ENCODE assay signal across 8 mouse cellular contexts in genomic region chr17:27056812-27057516, GRCm38 (mm10). TPM values are rescaled to one million over a fixed set of nuclear protein-coding genes. Genes with fewer than 3 reads are reported as not detected.
DNase-seq lines count a peak whose midpoint lies in the region; ATAC-seq and TF ChIP-seq lines count a peak whose summit lies in the region.

TSS of gene Itpr3 (plus strand) at chr17:27057304.

- no peak for TF ChIP-seq RAD21 in MEL (IDR thresholded peaks at IDR 0.05; ENCODE audit: low read depth, low read length)

- H3K9ac ChIP-seq in MEL (ENCODE audit: control insufficient read depth, low read depth, low read length, poor library complexity, severe bottlenecking), result peak within 1 kb of the TSS; percentile 76
- peak within 1 kb of the TSS; percentile 55 for H3K9ac ChIP-seq in hindbrain, embryonic 14.5 days
- H3K9ac ChIP-seq in liver, embryonic 11.5 days (ENCODE audit: low read depth, low read length), result peak within 1 kb of the TSS; percentile 58

- WGBS in hindbrain, embryonic 14.5 days, result under 1% methylated on average over 56 of the region's 66 CpGs
- under 1% methylated on average over 57 of the region's 66 CpGs for WGBS in liver, embryonic 11.5 days

- H3K4me2 ChIP-seq in hindbrain, embryonic 14.5 days (replicated peaks), result peak within 1 kb of the TSS; percentile 81
- H3K4me2 ChIP-seq in liver, embryonic 11.5 days, result peak within 1 kb of the TSS; percentile 97

- H3K27ac ChIP-seq in MEL (ENCODE audit: control insufficient read depth, low read depth, low read length), result peak within 1 kb of the TSS; percentile 72
- peak within 1 kb of the TSS; percentile 53; the same call in 1 of the 2 replicates for H3K27ac ChIP-seq in hindbrain, embryonic 14.5 days
- peak within 1 kb of the TSS; percentile 62 for H3K27ac ChIP-seq in liver, embryonic 11.5 days (ENCODE audit: low read depth, low read length)

- DNase-seq in MEL (ENCODE audit: low read depth, low spot score), result peak; percentile 91
- DNase-seq in cerebellum, adult 11 months, result peak; percentile 68
- DNase-seq in forelimb bud, embryonic 11.5 days (ENCODE audit: low read depth, low spot score), result peak; percentile 54
- DNase-seq in hindbrain, embryonic 14.5 days (ENCODE audit: low spot score), result no peak
- DNase-seq in liver, embryonic 11.5 days (ENCODE audit: low spot score), result peak; percentile 73
- DNase-seq in naive thymus-derived CD4-positive, alpha-beta T cell, adult 2 months (ENCODE audit: low read depth), result peak; percentile 86
- peak; percentile 86 to 87 for DNase-seq in thymus, adult 18-20 months
- no peak for DNase-seq in left cerebral cortex, adult 11 months (ENCODE audit: low spot score)

- H3K79me2 ChIP-seq in MEL (ENCODE audit: control insufficient read depth, insufficient read depth, low read length, poor library complexity), result peaks cover 5% of the 10 kb centered on the region

- H3K9me3 ChIP-seq in MEL (replicated peaks; ENCODE audit: insufficient read depth, low read length), result no peaks in the 10 kb centered on the region
- no peaks in the 10 kb centered on the region for H3K9me3 ChIP-seq in hindbrain, embryonic 14.5 days (ENCODE audit: control insufficient read depth, low read length)
- no peaks in the 10 kb centered on the region; the same call in 1 of the 2 replicates for H3K9me3 ChIP-seq in liver, embryonic 11.5 days (ENCODE audit: control insufficient read depth, low read length)

- peak; percentile 58 to 59; a peak in 3 of 4 replicates for TF ChIP-seq POLR2A in MEL (IDR thresholded peaks at IDR 0.05; ENCODE audit: control insufficient read depth in 1 of 2, insufficient read depth in 1 of 2, low read depth in 1 of 2, low read length in 2 of 2, poor library complexity in 1 of 2)

- H3K27me3 ChIP-seq in MEL (ENCODE audit: control insufficient read depth in 1 of 2, insufficient read depth in 2 of 2, low read length in 2 of 2), result no peaks in the 10 kb centered on the region
- peaks cover 51% of the 10 kb centered on the region for H3K27me3 ChIP-seq in hindbrain, embryonic 14.5 days (ENCODE audit: control insufficient read depth, insufficient read depth, low read length)
- peaks cover 32% of the 10 kb centered on the region for H3K27me3 ChIP-seq in liver, embryonic 11.5 days (replicated peaks; ENCODE audit: control insufficient read depth, insufficient read depth, low read length)

- no peak for TF ChIP-seq EP300 in MEL (IDR thresholded peaks at IDR 0.05; ENCODE audit: low read depth in 1 of 2, low read length in 2 of 2)

- H3K4me3 ChIP-seq in MEL (ENCODE audit: control insufficient read depth in 1 of 2, insufficient read depth in 1 of 2, low read depth in 2 of 2, low read length in 2 of 2), result peak within 1 kb of the TSS; percentile 56 to 96
- H3K4me3 ChIP-seq in hindbrain, embryonic 14.5 days (replicated peaks; ENCODE audit: low read length), result peak within 1 kb of the TSS; percentile 46
- H3K4me3 ChIP-seq in liver, embryonic 11.5 days (ENCODE audit: low read depth, low read length), result peak within 1 kb of the TSS; percentile 63

- ATAC-seq in hindbrain, embryonic 14.5 days (ENCODE audit: low FRiP score), result no peak
- ATAC-seq in liver, embryonic 11.5 days (replicated peaks; ENCODE audit: low FRiP score), result peak; percentile 58; the same call in 1 of the 2 replicates

- peaks cover 4 to 12% of the 10 kb centered on the region in 2 experiments; a peak in 3 of 4 replicates for H3K4me1 ChIP-seq in MEL (ENCODE audit: control insufficient read depth in 1 of 2, insufficient read depth in 2 of 2, low read length in 2 of 2)
- peaks cover 15% of the 10 kb centered on the region for H3K4me1 ChIP-seq in hindbrain, embryonic 14.5 days (replicated peaks; ENCODE audit: control insufficient read depth, insufficient read depth, low read length)
- H3K4me1 ChIP-seq in liver, embryonic 11.5 days (replicated peaks; ENCODE audit: control insufficient read depth, insufficient read depth, low read length), result peaks cover 8% of the 10 kb centered on the region

- TF ChIP-seq CTCF in MEL (IDR thresholded peaks at IDR 0.05 in 2 of 3, conservative IDR thresholded peaks at IDR 0.05 in 1 of 3; ENCODE audit: control insufficient read depth in 1 of 3, insufficient read depth in 1 of 3, low read depth in 2 of 3, low read length in 3 of 3, poor library complexity in 1 of 3, severe bottlenecking in 1 of 3), result no peak

- H3K36me3 ChIP-seq in MEL (ENCODE audit: control insufficient read depth in 1 of 2, insufficient read depth in 2 of 2, low read length in 2 of 2), result peaks cover 0 to 8% of the 10 kb centered on the region in 2 experiments; a peak in 2 of 4 replicates
- H3K36me3 ChIP-seq in hindbrain, embryonic 14.5 days (replicated peaks; ENCODE audit: control insufficient read depth, insufficient read depth), result no peaks in the 10 kb centered on the region
- H3K36me3 ChIP-seq in liver, embryonic 11.5 days (ENCODE audit: control insufficient read depth, insufficient read depth, low read length), result no peaks in the 10 kb centered on the region

TF ChIP-seq in MEL, 35 proteins besides CTCF, POLR2A, EP300 and RAD21:
- TF ChIP-seq UBTF (IDR thresholded peaks at IDR 0.05; ENCODE audit: borderline replicate concordance, insufficient read depth, low read depth, low read length), result 0 out of 2 replicates have a peak, but pooled peaks have one; percentile 53
- peak; percentile 41; the same call in 1 of the 2 replicates for TF ChIP-seq TCF12 (IDR thresholded peaks at IDR 0.05; ENCODE audit: low read depth, low read length)
- TF ChIP-seq MAZ (IDR thresholded peaks at IDR 0.05; ENCODE audit: low read depth, low read length), result peak; percentile 21; the same call in 1 of the 2 replicates
- no peak; the same call in 1 of the 2 replicates for TF ChIP-seq POLR2AphosphoS2 (IDR thresholded peaks at IDR 0.05; ENCODE audit: low read length)
- TF ChIP-seq MYC (IDR thresholded peaks at IDR 0.05; ENCODE audit: low read depth, low read length), result 0 out of 2 replicates have a peak, but pooled peaks have one; percentile 39
- TF ChIP-seq NELFE (IDR thresholded peaks at IDR 0.05; ENCODE audit: low read depth, low read length), result peak; percentile 57
- no peak for TF ChIP-seq TBP (IDR thresholded peaks at IDR 0.05; ENCODE audit: low read depth, low read length)
- peak; percentile 62 for TF ChIP-seq USF1 (IDR thresholded peaks at IDR 0.05; ENCODE audit: low read depth, low read length)
- TF ChIP-seq ELF1 (IDR thresholded peaks at IDR 0.05; ENCODE audit: low read depth, low read length), result peak; percentile 75
- TF ChIP-seq MXI1 (IDR thresholded peaks at IDR 0.05; ENCODE audit: low read depth, low read length), result peak; percentile 92

RNA-seq across cellular contexts. Expression of gene Itpr3, which starts in this region (rescaled TPM):
- total RNA-seq in MEL (2012; rRNA removed), result 7.3 and 9.7 TPM in 2 replicates
- 10 to 100 TPM in 1 of 2 experiments, not detected in 1; 11.4 TPM for polyA plus RNA-seq in MEL (2012; ENCODE audit: insufficient read depth in 1 of 2, insufficient read length in 2 of 2, low read depth in 1 of 2, low replicate concordance in 2 of 2, missing spikeins in 1 of 2)
- polyA plus RNA-seq in hindbrain, embryonic 14.5 days (2014; fragmentation: Nextera tagmentation; extraction: Ambion mirVana), result 1.2 and 1.8 TPM in 2 replicates
- 1.8 and 2.0 TPM in 2 replicates for polyA plus RNA-seq in liver, embryonic 11.5 days (2014; fragmentation: Nextera tagmentation; extraction: Ambion mirVana)

Comparison
In these comparisons a context has a peak if more than half of its experiments do, and no peak if none do; other contexts are left out.
1. DNase-seq: peak in MEL (single experiment), cerebellum, adult 11 months (single experiment), forelimb bud, embryonic 11.5 days (single experiment), liver, embryonic 11.5 days (single experiment), naive thymus-derived CD4-positive, alpha-beta T cell, adult 2 months (single experiment) and thymus, adult 18-20 months (2 of 2); none in hindbrain, embryonic 14.5 days (single experiment) and left cerebral cortex, adult 11 months (single experiment).
2. Peak in every context shown above with its lines, with median percentiles within 50 percentile points of each other: H3K27ac ChIP-seq, H3K4me3 ChIP-seq and H3K9ac ChIP-seq.